Mouse (Mus musculus) forebrain, postnatal 0 days (tissue): Measurements from ENCODE around the gene Unkl. TPM values are rescaled to one million over a fixed set of nuclear protein-coding genes. Genes with fewer than 3 reads are reported as not detected.
A peak's percentile ranks its signal among the peaks of the same experiment; 100 is the strongest.
"Not testable (repeated sequence)": the region's sequence is repeated elsewhere in the genome, so short reads cannot be mapped to it uniquely, and the experiment has no call there.

Experiments used
- ATAC-seq: fragments of 200-750 bp; cut with Nextera tagmentation; 2 replicates; pipeline ENCODE4 v1.8.0; 2017; ENCODE audit warnings: mild to moderate bottlenecking, moderate library complexity
- DNase-seq: peaks from one replicate; pipeline ENCODE4 v3.0.0-alpha.2; 2015
- H3K27ac ChIP-seq: fragments of 300-500 bp; sonication (generic); 2 replicates; pipeline ENCODE4 v1.5.1; 2014; ENCODE audit warnings: low read depth, mild to moderate bottlenecking, antibody characterized with exemption, low read length, moderate library complexity, mixed read lengths
- H3K27me3 ChIP-seq: fragments of 300-500 bp; sonication (generic); 2 replicates; pipeline ENCODE4 v1.6.1; 2014; ENCODE audit warnings: mild to moderate bottlenecking, low read length, mixed read lengths; ENCODE audit not compliant: insufficient read depth
- H3K36me3 ChIP-seq: fragments of 300-500 bp; sonication (generic); 2 replicates; pipeline ENCODE4 v1.6.1; 2014; ENCODE audit warnings: mild to moderate bottlenecking, moderate library complexity; ENCODE audit not compliant: insufficient read depth
- H3K4me1 ChIP-seq: fragments of 300-500 bp; sonication (generic); 2 replicates; pipeline ENCODE4 v1.6.1; 2014; ENCODE audit warnings: antibody characterized with exemption; ENCODE audit not compliant: insufficient read depth
- H3K4me2 ChIP-seq: fragments of 300-500 bp; sonication (generic); 2 replicates; pipeline ENCODE4 v1.6.1; 2014; ENCODE audit warnings: low read depth, mild to moderate bottlenecking, moderate library complexity
- H3K4me3 ChIP-seq: fragments of 300-500 bp; sonication (generic); 2 replicates; pipeline ENCODE4 v1.5.1; 2014; ENCODE audit warnings: low read depth, low read length, mixed read lengths
- H3K9ac ChIP-seq: fragments of 300-500 bp; sonication (generic); 2 replicates; pipeline ENCODE4 v1.6.1; 2014; ENCODE audit warnings: mild to moderate bottlenecking
- H3K9me3 ChIP-seq: fragments of 300-500 bp; sonication (generic); 2 replicates; pipeline ENCODE4 v1.6.1; 2016; ENCODE audit warnings: low read length
- CTCF ChIP-seq: sonication (generic); IDR thresholded peaks from 2 replicates; pipeline ENCODE4 v1.5.1; 2016; ENCODE audit warnings: antibody characterized with exemption, control low read depth, low read depth
- WGBS: fragments of 180-500 bp; shearing (Covaris S2); extraction: QIAGEN DNeasy Blood & Tissue Kit; methylation state at CpG from one replicate; pipeline ENCODE4 v1.1.7; 2014; 5-methylcytosine and 5-hydroxymethylcytosine counted together
- polyA plus RNA-seq: library from polyadenylated mRNA; unstranded; fragments of >200 nt; fragmentation: Nextera tagmentation; extraction: Ambion mirVana; gene quantifications from 2 replicates; pipeline ENCODE4 v1.2.1, GENCODE M21; 2015
- total RNA-seq: library from RNA; depleted of rRNA; stranded (reverse); fragments of >200 nt; gene quantifications from 2 replicates; pipeline ENCODE4 v1.2.3, GENCODE M21; 2014

The Unkl gene
- total and polyA plus RNA-seq, 2 experiments from 2014 or later, result 11.6 to 22.8 TPM

- no peak for DNase-seq
- 92% methylated on average over 9 of the region's 9 CpGs for whole genome bisulfite sequencing
- no peaks in the 10 kb centered on the region for H3K27me3 ChIP-seq
- H3K27ac ChIP-seq, result no peak overlapping the region
- no peaks in the 10 kb centered on the region for H3K9me3 ChIP-seq
- no peaks in the 10 kb centered on the region for H3K4me1 ChIP-seq
- H3K9ac ChIP-seq, result no peak overlapping the region
- H3K36me3 ChIP-seq, result peaks cover 50% of the 10 kb centered on the region
- TF ChIP-seq CTCF, result no peak
- no peak overlapping the region for H3K4me2 ChIP-seq
- no peak for ATAC-seq
- H3K4me3 ChIP-seq, result no peak overlapping the region
Observed at GRCm38 (mm10) chr17:25218967-25219366, 30.8 kb downstream of the Unkl start.

- ATAC-seq (no peak), DNase-seq (no peak)
- H3K9me3 ChIP-seq, result no peaks in the 10 kb centered on the region
- 95% methylated on average over 15 of the region's 15 CpGs for WGBS
- H3K27ac ChIP-seq, result no peak overlapping the region
- H3K9ac ChIP-seq, result no peak overlapping the region
- H3K4me2 ChIP-seq, result no peak overlapping the region
- no peak for TF ChIP-seq CTCF
- H3K4me1 ChIP-seq, result no peaks in the 10 kb centered on the region
- H3K4me3 ChIP-seq, result no peak overlapping the region
- peaks cover 43% of the 10 kb centered on the region for H3K36me3 ChIP-seq
- no peaks in the 10 kb centered on the region for H3K27me3 ChIP-seq
Observed at GRCm38 (mm10) chr17:25219492-25220295, 31.5 kb downstream of the Unkl start.

- ATAC-seq (no peak), DNase-seq (no peak)
- no peak for TF ChIP-seq CTCF
- H3K4me1 ChIP-seq, result no peaks in the 10 kb centered on the region
- H3K9me3 ChIP-seq, result no peaks in the 10 kb centered on the region
- no peak overlapping the region for H3K4me2 ChIP-seq
- 79% methylated on average over 1 of the region's 1 CpGs for WGBS
- H3K9ac ChIP-seq, result no peak overlapping the region
- no peak overlapping the region for H3K4me3 ChIP-seq
- no peaks in the 10 kb centered on the region for H3K27me3 ChIP-seq
- H3K27ac ChIP-seq, result no peak overlapping the region
- H3K36me3 ChIP-seq, result peaks cover 33% of the 10 kb centered on the region
Observed at GRCm38 (mm10) chr17:25220746-25221145, 32.5 kb downstream of the Unkl start.

- Histone ChIP-seq H3K9ac (peak overlapping the region; percentile 49), H3K36me3 (peaks cover 35% of the 10 kb centered on the region), H3K4me3 (peak overlapping the region; percentile 31), H3K27me3 (no peaks in the 10 kb centered on the region), H3K27ac (no peak overlapping the region), H3K9me3 (no peaks in the 10 kb centered on the region), H3K4me2 (peak overlapping the region; percentile 60), H3K4me1 (no peaks in the 10 kb centered on the region)
- no peak for TF ChIP-seq CTCF
- DNase-seq, result peak; percentile 46
- ATAC-seq, result peak; percentile 87
- WGBS, result 2% methylated on average over 22 of the region's 30 CpGs
Observed at GRCm38 (mm10) chr17:25221821-25222503, 33.8 kb downstream of the Unkl start.

GRCm38 (mm10) chr17:25222504-25222940, 34.3 kb downstream of the Unkl start:
- H3K27ac ChIP-seq, result not testable (repeated sequence)

GRCm38 (mm10) chr17:25222951-25223601, 34.9 kb downstream of the Unkl start:
- Histone ChIP-seq H3K4me2 (peak overlapping the region; percentile 47), H3K4me1 (no peaks in the 10 kb centered on the region), H3K4me3 (peak overlapping the region; percentile 17), H3K27ac (no peak overlapping the region), H3K9ac (0 out of 2 replicates have a peak overlapping the region, but pooled peaks have one; percentile 10), H3K9me3 (no peaks in the 10 kb centered on the region), H3K27me3 (no peaks in the 10 kb centered on the region), H3K36me3 (peaks cover 38% of the 10 kb centered on the region)
- WGBS, result 36% methylated on average over 6 of the region's 6 CpGs
- no peak for TF ChIP-seq CTCF
- no peak for DNase-seq
- no peak for ATAC-seq

More at GRCm38 (mm10) chr17:25222504-25222940, 34.3 kb downstream of the Unkl start:
- not testable (repeated sequence) for H3K27me3 ChIP-seq, H3K9me3 ChIP-seq, H3K4me1 ChIP-seq
- ATAC-seq, result peak; percentile 97
- WGBS, result 11% methylated on average over 17 of the region's 28 CpGs
- 0 out of 2 replicates have a peak overlapping the region, but pooled peaks have one; percentile 10 for H3K9ac ChIP-seq
- peak overlapping the region; percentile 17 for H3K4me3 ChIP-seq
- H3K36me3 ChIP-seq, result peaks cover 38% of the 10 kb centered on the region
- H3K4me2 ChIP-seq, result peak overlapping the region; percentile 60
- peak; percentile 18 for DNase-seq
